Mouse (Mus musculus): ENCODE results near the gene Rgs2.

- no peak for TF ChIP-seq CTCF (IDR thresholded peaks at IDR 0.05; ENCODE audit: borderline replicate concordance, insufficient read depth, low read depth, low read length)
- TF ChIP-seq POLR2A (IDR thresholded peaks at IDR 0.05; ENCODE audit: borderline replicate concordance, insufficient read depth, low read length), result no peak
Observed at GRCm38 (mm10) chr1:143999371-143999920, 4.5 kb downstream of the Rgs2 start.
